Mouse (Mus musculus) heart, embryonic 14.5 days (tissue): ENCODE measurements around the gene Ebf1. TPM values are rescaled to one million over a fixed set of nuclear protein-coding genes. Genes with fewer than 3 reads are reported as not detected.

ENCODE experiments used
- ATAC-seq: fragments of 200-750 bp; cut with Nextera tagmentation; 2 replicates; pipeline ENCODE4 v1.8.0; 2017; ENCODE audit warnings: low read depth, moderate TSS enrichment; ENCODE audit not compliant: insufficient number of reproducible peaks, insufficient read depth, low FRiP score
- H3K27ac ChIP-seq, 2 experiments: fragments of 200-500 bp in 1 of 2; fragments of 300-500 bp in 1 of 2; sonication (generic) in 1 of 2; replicated peaks in 1 of 2; 2 replicates each; pipeline ENCODE4 v1.5.1; 2012 to 2014; ENCODE audit warnings: low read depth in 2 of 2, low read length in 2 of 2, control low read depth in 1 of 2, mild to moderate bottlenecking in 1 of 2, mixed read lengths in 1 of 2; ENCODE audit not compliant: control insufficient read depth in 1 of 2, insufficient read depth in 1 of 2
- H3K27me3 ChIP-seq: fragments of 300-500 bp; sonication (generic); 2 replicates; pipeline ENCODE4 v1.6.1; 2014; ENCODE audit warnings: mild to moderate bottlenecking, low read length, control low read depth; ENCODE audit not compliant: control insufficient read depth, insufficient read depth
- H3K36me3 ChIP-seq: fragments of 300-500 bp; sonication (generic); 2 replicates; pipeline ENCODE4 v1.6.1; 2014; ENCODE audit warnings: mild to moderate bottlenecking, control low read depth, low read length, mixed read lengths; ENCODE audit not compliant: control insufficient read depth, insufficient read depth
- H3K4me1 ChIP-seq, 2 experiments: fragments of 200-500 bp in 1 of 2; fragments of 300-500 bp in 1 of 2; sonication (generic) in 1 of 2; 2 replicates each; pipeline ENCODE4 v1.6.1; 2012 to 2014; ENCODE audit warnings: low read length in 2 of 2, control low read depth in 1 of 2, mixed read lengths in 1 of 2; ENCODE audit not compliant: control insufficient read depth in 2 of 2, insufficient read depth in 2 of 2
- H3K4me2 ChIP-seq: fragments of 300-500 bp; sonication (generic); 2 replicates; pipeline ENCODE4 v1.6.1; 2014; ENCODE audit warnings: mild to moderate bottlenecking, low read length
- H3K4me3 ChIP-seq, 2 experiments: fragments of 200-500 bp in 1 of 2; fragments of 300-500 bp in 1 of 2; sonication (generic) in 1 of 2; 2 replicates each; pipeline ENCODE4 v1.5.1; 2012 to 2014; ENCODE audit warnings: low read length in 2 of 2, mild to moderate bottlenecking in 2 of 2, control low read depth in 1 of 2, low read depth in 1 of 2, moderate library complexity in 1 of 2; ENCODE audit not compliant: control insufficient read depth in 1 of 2, insufficient read depth in 1 of 2
- H3K9ac ChIP-seq: fragments of 300-500 bp; sonication (generic); 2 replicates; pipeline ENCODE4 v1.6.1; 2014; ENCODE audit warnings: mild to moderate bottlenecking, low read length
- H3K9me3 ChIP-seq: fragments of 300-500 bp; sonication (generic); 2 replicates; pipeline ENCODE4 v1.6.1; 2016; ENCODE audit warnings: low read length, control low read depth; ENCODE audit not compliant: control insufficient read depth
- WGBS: fragments of 180-500 bp; shearing (Covaris S2); extraction: QIAGEN DNeasy Blood & Tissue Kit; methylation state at CpG from one replicate; pipeline ENCODE4 v1.1.7; 2014; 5-methylcytosine and 5-hydroxymethylcytosine counted together
- polyA plus RNA-seq: library from polyadenylated mRNA; unstranded; fragments of >200 nt; fragmentation: Nextera tagmentation; extraction: Ambion mirVana; gene quantifications from 2 replicates; pipeline ENCODE4 v1.2.1, GENCODE M21; 2014

Gene Ebf1
- polyA plus RNA-seq, 1 experiment from 2014 or later = 17.0 TPM

- H3K27me3 ChIP-seq = no peaks in the 10 kb centered on the region
- no peaks in the 10 kb centered on the region for H3K36me3 ChIP-seq
- ATAC-seq = no peak
- H3K27ac ChIP-seq = no peak overlapping the region
- 0 out of 2 replicates have a peak, but pooled peaks cover 3% of the 10 kb centered on the region for H3K9me3 ChIP-seq
- no peak overlapping the region for H3K4me3 ChIP-seq
- no peak overlapping the region for H3K4me2 ChIP-seq
- H3K4me1 ChIP-seq = no peaks in the 10 kb centered on the region
- WGBS = 69% methylated on average over 3 of the region's 3 CpGs
- no peak overlapping the region for H3K9ac ChIP-seq
Measured at GRCm38 (mm10) chr11:45017493-45017892, 400.4 kb downstream of the Ebf1 start.

- H3K27me3 ChIP-seq = no peaks in the 10 kb centered on the region
- 91% methylated on average over 5 of the region's 5 CpGs for WGBS
- no peak overlapping the region for H3K27ac ChIP-seq
- H3K36me3 ChIP-seq = no peaks in the 10 kb centered on the region
- ATAC-seq = no peak
- no peak overlapping the region for H3K4me2 ChIP-seq
- H3K9me3 ChIP-seq = no peaks in the 10 kb centered on the region
- H3K4me1 ChIP-seq = peaks cover 0 to 4% of the 10 kb centered on the region in 2 experiments; a peak in 1 of 4 replicates
- no peak overlapping the region for H3K9ac ChIP-seq
- no peak overlapping the region for H3K4me3 ChIP-seq
Measured at GRCm38 (mm10) chr11:45026012-45026411, 408.9 kb downstream of the Ebf1 start.

- WGBS = 28% methylated on average over 10 of the region's 11 CpGs
- Histone ChIP-seq H3K4me3 (no peak overlapping the region), H3K9me3 (no peaks in the 10 kb centered on the region), H3K36me3 (no peaks in the 10 kb centered on the region), H3K27me3 (no peaks in the 10 kb centered on the region), H3K4me2 (peak overlapping the region; percentile 18), H3K9ac (peak overlapping the region; percentile 10; the same call in 1 of the 2 replicates), H3K27ac (no peak overlapping the region), H3K4me1 (peaks cover 0 to 4% of the 10 kb centered on the region in 2 experiments; a peak in 1 of 4 replicates)
- ATAC-seq = no peak
Measured at GRCm38 (mm10) chr11:45026674-45027073, 409.6 kb downstream of the Ebf1 start.

GRCm38 (mm10) chr11:45027076-45027475, 410.0 kb downstream of the Ebf1 start:
- Histone ChIP-seq H3K4me2 (peak overlapping the region; percentile 18), H3K27ac (no peak overlapping the region), H3K27me3 (no peaks in the 10 kb centered on the region), H3K36me3 (no peaks in the 10 kb centered on the region), H3K9ac (peak overlapping the region; percentile 10; the same call in 1 of the 2 replicates), H3K9me3 (no peaks in the 10 kb centered on the region), H3K4me3 (no peak overlapping the region), H3K4me1 (peaks cover 0 to 4% of the 10 kb centered on the region in 2 experiments; a peak in 1 of 4 replicates)
- no peak for ATAC-seq
- 57% methylated on average over 7 of the region's 7 CpGs for WGBS

GRCm38 (mm10) chr11:45055744-45056610, 438.9 kb downstream of the Ebf1 start:
- 81% methylated on average over 7 of the region's 7 CpGs for WGBS
- Histone ChIP-seq H3K9me3 (no peaks in the 10 kb centered on the region), H3K27ac (no peak overlapping the region), H3K9ac (no peak overlapping the region), H3K4me1 (no peaks in the 10 kb centered on the region), H3K4me2 (no peak overlapping the region), H3K4me3 (no peak overlapping the region), H3K36me3 (no peaks in the 10 kb centered on the region), H3K27me3 (no peaks in the 10 kb centered on the region)
- no peak for ATAC-seq

Other genes starting within 250 kb of the Ebf1 start
- not detected in 2 replicates for gene Il12b, start 217.3 kb upstream of the Ebf1 start, polyA plus RNA-seq
- 40.7 and 45.7 TPM in 2 replicates for gene Ublcp1, start 146.8 kb upstream of the Ebf1 start, polyA plus RNA-seq
- 61.0 and 66.7 TPM in 2 replicates for gene Rnf145, start 98.4 kb upstream of the Ebf1 start, polyA plus RNA-seq